Mouse (Mus musculus) heart, embryonic 12.5 days (tissue): Measurements from ENCODE around the gene Nfic. TPM values are rescaled to one million over a fixed set of nuclear protein-coding genes. Genes with fewer than 3 reads are reported as not detected.

ENCODE experiments used
- ATAC-seq: fragments of 200-750 bp; cut with Nextera tagmentation; 2 replicates; pipeline ENCODE4 v1.8.0; 2017; ENCODE audit warnings: moderate TSS enrichment, moderate library complexity; ENCODE audit not compliant: insufficient number of reproducible peaks, low FRiP score
- H3K27ac ChIP-seq: fragments of 300-500 bp; sonication (generic); 2 replicates; pipeline ENCODE4 v1.5.1; 2016; ENCODE audit warnings: mild to moderate bottlenecking, moderate library complexity; ENCODE audit not compliant: poor library complexity, severe bottlenecking
- H3K27me3 ChIP-seq: fragments of 300-500 bp; sonication (generic); replicated peaks from 2 replicates; pipeline ENCODE4 v1.6.1; 2016; ENCODE audit warnings: mild to moderate bottlenecking, moderate library complexity
- H3K36me3 ChIP-seq: fragments of 300-500 bp; sonication (generic); 2 replicates; pipeline ENCODE4 v1.6.1; 2016; ENCODE audit warnings: mild to moderate bottlenecking, moderate library complexity
- H3K4me1 ChIP-seq: fragments of 300-500 bp; sonication (generic); replicated peaks from 2 replicates; pipeline ENCODE4 v1.6.1; 2016; ENCODE audit warnings: mild to moderate bottlenecking
- H3K4me2 ChIP-seq: fragments of 300-500 bp; sonication (generic); 2 replicates; pipeline ENCODE4 v1.6.1; 2016; ENCODE audit warnings: mild to moderate bottlenecking, moderate library complexity
- H3K4me3 ChIP-seq: fragments of 300-500 bp; sonication (generic); 2 replicates; pipeline ENCODE4 v1.5.1; 2016; ENCODE audit warnings: mild to moderate bottlenecking
- H3K9ac ChIP-seq: fragments of 300-500 bp; sonication (generic); 2 replicates; pipeline ENCODE4 v1.6.1; 2016; ENCODE audit warnings: mild to moderate bottlenecking, moderate library complexity
- H3K9me3 ChIP-seq: fragments of 300-500 bp; sonication (generic); replicated peaks from 2 replicates; pipeline ENCODE4 v1.6.1; 2016; ENCODE audit warnings: mild to moderate bottlenecking, moderate library complexity
- WGBS: fragments of 180-500 bp; shearing (Covaris S2); methylation state at CpG from one replicate; pipeline ENCODE4 v1.1.7; 2016; 5-methylcytosine and 5-hydroxymethylcytosine counted together
- polyA plus RNA-seq: library from polyadenylated mRNA; unstranded; fragments of >200 nt; fragmentation: Nextera tagmentation; extraction: Ambion mirVana; gene quantifications from 2 replicates; pipeline ENCODE4 v1.2.1, GENCODE M21; 2016

Nfic gene
- polyA plus RNA-seq, 1 experiment from 2014 or later, result 40.7 TPM

- no peak overlapping the region for H3K27ac ChIP-seq
- H3K4me2 ChIP-seq, result no peak overlapping the region
- H3K36me3 ChIP-seq, result no peaks in the 10 kb centered on the region
- H3K27me3 ChIP-seq, result peaks cover 100% of the 10 kb centered on the region
- peaks cover 7% of the 10 kb centered on the region for H3K4me1 ChIP-seq
- H3K9me3 ChIP-seq, result no peaks in the 10 kb centered on the region
- no peak for ATAC-seq
- no peak overlapping the region for H3K4me3 ChIP-seq
- 78% methylated on average over 2 of the region's 2 CpGs for WGBS
- no peak overlapping the region for H3K9ac ChIP-seq
Observed at GRCm38 (mm10) chr10:81466066-81466465, 10.6 kb upstream of the Nfic start.

GRCm38 (mm10) chr10:81465265-81465645 is 9.8 kb upstream of the Nfic start:
- H3K4me1 ChIP-seq, result peaks cover 7% of the 10 kb centered on the region
- no peak for ATAC-seq
- H3K27ac ChIP-seq, result no peak overlapping the region
- H3K27me3 ChIP-seq, result peaks cover 100% of the 10 kb centered on the region
- 0% methylated on average over 5 of the region's 5 CpGs for WGBS
- no peak overlapping the region for H3K9ac ChIP-seq
- H3K9me3 ChIP-seq, result no peaks in the 10 kb centered on the region
- H3K4me3 ChIP-seq, result no peak overlapping the region
- H3K4me2 ChIP-seq, result no peak overlapping the region
- no peaks in the 10 kb centered on the region for H3K36me3 ChIP-seq

GRCm38 (mm10) chr10:81464405-81465264 is 9.2 kb upstream of the Nfic start:
- peak; percentile 65 for ATAC-seq
- Histone ChIP-seq H3K4me2 (peak overlapping the region; percentile 59), H3K9me3 (no peaks in the 10 kb centered on the region), H3K36me3 (no peaks in the 10 kb centered on the region), H3K4me3 (peak overlapping the region; percentile 33), H3K9ac (no peak overlapping the region), H3K27me3 (peaks cover 100% of the 10 kb centered on the region), H3K4me1 (peaks cover 7% of the 10 kb centered on the region), H3K27ac (no peak overlapping the region)
- WGBS, result 3% methylated on average over 33 of the region's 33 CpGs

GRCm38 (mm10) chr10:81463531-81463930 is 8.1 kb upstream of the Nfic start:
- Histone ChIP-seq H3K4me1 (peaks cover 7% of the 10 kb centered on the region), H3K36me3 (no peaks in the 10 kb centered on the region), H3K27me3 (peaks cover 100% of the 10 kb centered on the region), H3K4me2 (no peak overlapping the region), H3K27ac (no peak overlapping the region), H3K9ac (no peak overlapping the region), H3K9me3 (no peaks in the 10 kb centered on the region), H3K4me3 (no peak overlapping the region)
- 65% methylated on average over 4 of the region's 4 CpGs for WGBS
- no peak for ATAC-seq

DNA sequence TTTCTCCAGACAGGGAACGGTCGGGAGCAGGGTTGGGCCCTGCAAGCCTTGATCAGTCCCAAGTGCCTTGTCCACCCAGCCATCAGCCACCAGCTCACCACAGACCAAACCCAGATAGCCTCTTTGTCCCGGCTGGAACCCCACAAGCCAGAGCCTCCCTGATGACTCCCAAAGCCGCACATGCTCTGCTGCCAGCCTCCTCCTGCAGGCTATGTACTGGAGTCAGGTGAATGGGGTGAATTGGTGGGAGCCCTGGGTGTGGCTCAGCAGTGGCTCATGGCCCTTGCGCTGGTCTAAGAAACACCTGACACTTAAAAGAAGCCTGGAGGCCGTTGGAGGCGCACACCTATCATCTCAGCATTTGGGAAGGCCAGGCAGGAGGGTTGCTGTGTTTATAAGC is 7.5 kb upstream of the Nfic start:
- WGBS, result 74% methylated on average over 7 of the region's 7 CpGs
- Histone ChIP-seq H3K4me2 (no peak overlapping the region), H3K27ac (no peak overlapping the region), H3K4me1 (peaks cover 7% of the 10 kb centered on the region), H3K4me3 (no peak overlapping the region), H3K9ac (no peak overlapping the region), H3K36me3 (no peaks in the 10 kb centered on the region), H3K27me3 (peaks cover 100% of the 10 kb centered on the region), H3K9me3 (no peaks in the 10 kb centered on the region)
- ATAC-seq, result no peak

DNA sequence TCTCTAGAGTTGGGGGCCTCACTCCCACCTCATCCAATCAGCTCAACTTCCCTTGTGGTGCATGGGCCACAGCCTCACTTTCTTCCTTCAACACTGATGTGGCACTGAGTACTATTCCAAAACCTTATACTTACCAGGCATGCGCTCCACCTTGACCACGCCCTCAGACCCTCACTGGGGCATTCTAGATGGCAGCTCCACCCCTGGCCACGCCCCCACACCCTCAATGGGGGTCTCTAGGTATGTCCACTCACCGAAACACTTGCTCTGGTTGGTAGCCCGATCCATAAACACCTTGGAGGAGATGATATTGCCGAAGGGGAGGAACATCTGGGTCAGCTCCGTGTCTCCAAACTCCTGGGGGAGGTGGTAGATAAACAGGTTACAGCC is 7.0 kb upstream of the Nfic start:
- peaks cover 100% of the 10 kb centered on the region for H3K27me3 ChIP-seq
- ATAC-seq, result no peak
- H3K4me3 ChIP-seq, result no peak overlapping the region
- no peaks in the 10 kb centered on the region for H3K36me3 ChIP-seq
- 33% methylated on average over 7 of the region's 7 CpGs for WGBS
- no peaks in the 10 kb centered on the region for H3K9me3 ChIP-seq
- H3K27ac ChIP-seq, result no peak overlapping the region
- H3K4me2 ChIP-seq, result no peak overlapping the region
- no peak overlapping the region for H3K9ac ChIP-seq
- H3K4me1 ChIP-seq, result peaks cover 7% of the 10 kb centered on the region

DNA sequence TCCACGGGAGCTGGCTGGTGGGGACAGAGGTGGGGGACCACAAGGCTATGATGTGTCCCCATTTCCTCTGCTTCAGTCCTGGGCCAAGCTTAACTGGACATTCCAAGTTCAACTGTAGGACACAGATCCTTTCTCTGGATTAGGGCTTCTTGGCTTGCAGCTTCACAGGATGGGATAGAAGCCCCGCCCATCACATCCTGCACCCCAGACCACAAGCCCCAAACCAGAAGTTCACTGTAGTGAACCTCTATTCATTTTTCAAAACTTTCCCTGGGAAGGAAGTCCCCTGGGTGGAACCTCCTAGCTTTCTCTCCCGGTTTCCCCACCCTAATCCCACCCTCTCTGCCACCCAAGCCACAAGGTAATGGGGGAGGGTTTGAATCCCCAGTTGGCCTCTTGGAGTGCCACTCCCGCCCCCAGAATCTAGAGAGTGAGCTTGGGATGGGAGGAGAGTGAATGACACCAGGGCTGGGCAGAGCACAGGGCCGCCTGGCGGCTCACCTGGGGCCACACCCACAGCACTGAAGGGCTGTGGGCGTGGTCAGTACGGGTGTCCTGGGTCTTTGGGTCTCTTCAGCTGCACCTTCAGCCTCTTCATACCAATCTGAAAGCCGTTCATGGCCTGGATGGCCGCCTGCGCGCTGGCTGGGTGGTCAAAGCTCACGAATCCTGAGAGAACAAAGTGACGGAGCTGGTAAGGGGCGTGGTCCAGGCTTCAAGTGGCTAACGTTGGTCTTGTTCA is 6.4 kb upstream of the Nfic start:
- no peak overlapping the region for H3K27ac ChIP-seq
- H3K4me2 ChIP-seq, result no peak overlapping the region
- peaks cover 100% of the 10 kb centered on the region for H3K27me3 ChIP-seq
- no peaks in the 10 kb centered on the region for H3K9me3 ChIP-seq
- WGBS, result 6% methylated on average over 16 of the region's 16 CpGs
- peaks cover 7% of the 10 kb centered on the region for H3K4me1 ChIP-seq
- ATAC-seq, result no peak
- H3K9ac ChIP-seq, result no peak overlapping the region; the same call in 1 of the 2 replicates
- H3K36me3 ChIP-seq, result no peaks in the 10 kb centered on the region
- no peak overlapping the region for H3K4me3 ChIP-seq

GRCm38 (mm10) chr10:81460951-81461350 is 5.5 kb upstream of the Nfic start:
- Histone ChIP-seq H3K36me3 (no peaks in the 10 kb centered on the region), H3K27ac (no peak overlapping the region), H3K9ac (no peak overlapping the region), H3K4me3 (no peak overlapping the region), H3K9me3 (no peaks in the 10 kb centered on the region), H3K27me3 (peaks cover 100% of the 10 kb centered on the region), H3K4me2 (no peak overlapping the region), H3K4me1 (peaks cover 7% of the 10 kb centered on the region)
- no peak for ATAC-seq
- 34% methylated on average over 11 of the region's 11 CpGs for WGBS

DNA sequence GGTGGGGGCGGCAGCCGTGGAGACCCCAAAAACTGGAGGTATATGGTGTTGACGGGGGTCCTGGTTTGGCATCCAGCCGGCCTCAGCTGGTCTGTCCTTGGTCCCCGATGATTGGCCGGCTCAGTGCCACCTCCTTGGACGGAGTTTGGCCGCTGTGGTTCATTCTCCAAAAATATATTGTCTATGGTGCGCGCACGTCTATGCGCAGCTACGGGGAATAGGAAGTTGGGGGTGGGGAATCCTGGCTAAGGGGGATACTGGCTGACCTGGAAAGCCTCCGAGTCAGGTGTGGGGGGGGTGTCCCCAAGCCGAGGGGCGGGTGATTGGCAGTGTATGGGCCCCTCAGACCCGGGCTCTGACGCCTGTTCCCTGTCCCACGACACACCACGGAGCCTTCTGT is 5.0 kb upstream of the Nfic start:
- Histone ChIP-seq H3K27ac (no peak overlapping the region), H3K4me1 (peaks cover 7% of the 10 kb centered on the region), H3K27me3 (peaks cover 100% of the 10 kb centered on the region), H3K36me3 (no peaks in the 10 kb centered on the region), H3K4me3 (0 out of 2 replicates have a peak overlapping the region, but pooled peaks have one; percentile 11), H3K9ac (no peak overlapping the region), H3K4me2 (no peak overlapping the region; the same call in 1 of the 2 replicates), H3K9me3 (no peaks in the 10 kb centered on the region)
- WGBS, result 25% methylated on average over 20 of the region's 20 CpGs
- ATAC-seq, result no peak

GRCm38 (mm10) chr10:81459399-81459798 is 4.0 kb upstream of the Nfic start:
- no peak overlapping the region for H3K27ac ChIP-seq
- 67% methylated on average over 21 of the region's 21 CpGs for WGBS
- no peak overlapping the region for H3K4me3 ChIP-seq
- H3K9me3 ChIP-seq, result no peaks in the 10 kb centered on the region
- no peak overlapping the region for H3K4me2 ChIP-seq
- no peaks in the 10 kb centered on the region for H3K36me3 ChIP-seq
- ATAC-seq, result no peak
- H3K4me1 ChIP-seq, result peaks cover 5% of the 10 kb centered on the region
- no peak overlapping the region for H3K9ac ChIP-seq
- peaks cover 100% of the 10 kb centered on the region for H3K27me3 ChIP-seq

GRCm38 (mm10) chr10:81458267-81458666 is 2.8 kb upstream of the Nfic start:
- Histone ChIP-seq H3K9me3 (no peaks in the 10 kb centered on the region), H3K4me2 (no peak overlapping the region), H3K9ac (no peak overlapping the region), H3K4me3 (no peak overlapping the region), H3K27me3 (peaks cover 100% of the 10 kb centered on the region), H3K36me3 (no peaks in the 10 kb centered on the region), H3K4me1 (no peaks in the 10 kb centered on the region; the same call in 1 of the 2 replicates), H3K27ac (no peak overlapping the region)
- 81% methylated on average over 6 of the region's 6 CpGs for WGBS
- no peak for ATAC-seq
